Mouse (Mus musculus): Measurements from ENCODE around the gene Ybx3.

The Ybx3 gene

DNA sequence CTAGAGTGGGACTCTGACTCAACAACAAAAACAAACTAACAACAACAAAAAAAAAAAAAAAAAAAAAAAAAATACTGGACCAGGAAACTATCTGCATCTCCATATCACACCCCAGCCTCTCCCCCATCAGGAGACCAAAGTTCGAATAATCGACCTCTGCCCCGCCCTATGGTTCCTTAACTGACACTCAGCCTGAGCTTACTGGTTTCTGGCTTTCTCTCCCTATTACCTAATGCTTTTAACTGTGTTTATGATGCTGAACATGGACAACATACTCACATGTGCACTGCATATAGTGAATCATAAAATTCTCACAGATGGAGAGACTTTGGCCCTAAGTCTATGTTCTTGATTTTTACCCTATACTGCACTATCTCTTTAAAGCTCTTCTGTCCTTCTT, 49.0 kb downstream of the Ybx3 start:
- DNase-seq (ENCODE audit: low spot score in 2 of 2): no peak

DNA sequence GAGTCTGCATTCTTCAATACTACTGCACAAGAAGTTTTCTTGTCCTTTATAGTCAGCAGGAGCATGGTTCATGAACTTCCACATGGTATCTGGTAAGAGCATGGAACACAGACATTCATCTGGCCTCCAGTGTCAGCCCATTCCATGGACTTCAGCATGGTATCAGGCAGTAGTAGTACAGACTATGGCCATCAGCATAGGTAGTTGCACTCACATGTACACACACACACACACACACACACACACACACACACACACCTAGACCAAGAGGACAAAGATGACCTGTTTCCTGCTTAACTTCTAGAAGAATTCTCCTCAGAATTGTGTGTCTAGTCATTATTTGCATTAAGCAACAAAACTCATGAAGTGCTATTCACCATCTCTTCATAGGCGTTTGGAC, 49.5 kb downstream of the Ybx3 start:
- no peak for DNase-seq (ENCODE audit: low spot score in 2 of 2)

DNA sequence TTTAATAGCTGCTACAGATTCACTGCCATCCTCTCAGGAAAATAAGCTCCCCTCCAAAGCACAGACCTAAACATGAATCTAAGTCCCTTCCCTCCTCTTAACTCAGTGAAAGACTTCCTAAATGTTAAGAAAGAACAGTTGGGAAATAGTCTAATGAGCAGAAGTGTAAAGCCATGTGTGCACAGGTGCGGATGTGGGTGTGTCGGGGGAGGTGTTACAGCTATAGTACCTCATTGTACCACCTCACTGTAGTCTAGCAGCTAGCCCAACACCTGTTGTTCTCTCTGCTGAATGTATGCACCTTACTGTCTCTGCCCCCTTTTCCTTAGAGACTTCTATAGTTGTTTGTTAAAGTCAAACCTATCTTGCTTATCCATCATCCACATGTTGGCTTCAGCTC, 61.2 kb downstream of the Ybx3 start:
- no peak for DNase-seq (ENCODE audit: low spot score in 2 of 2)

DNA sequence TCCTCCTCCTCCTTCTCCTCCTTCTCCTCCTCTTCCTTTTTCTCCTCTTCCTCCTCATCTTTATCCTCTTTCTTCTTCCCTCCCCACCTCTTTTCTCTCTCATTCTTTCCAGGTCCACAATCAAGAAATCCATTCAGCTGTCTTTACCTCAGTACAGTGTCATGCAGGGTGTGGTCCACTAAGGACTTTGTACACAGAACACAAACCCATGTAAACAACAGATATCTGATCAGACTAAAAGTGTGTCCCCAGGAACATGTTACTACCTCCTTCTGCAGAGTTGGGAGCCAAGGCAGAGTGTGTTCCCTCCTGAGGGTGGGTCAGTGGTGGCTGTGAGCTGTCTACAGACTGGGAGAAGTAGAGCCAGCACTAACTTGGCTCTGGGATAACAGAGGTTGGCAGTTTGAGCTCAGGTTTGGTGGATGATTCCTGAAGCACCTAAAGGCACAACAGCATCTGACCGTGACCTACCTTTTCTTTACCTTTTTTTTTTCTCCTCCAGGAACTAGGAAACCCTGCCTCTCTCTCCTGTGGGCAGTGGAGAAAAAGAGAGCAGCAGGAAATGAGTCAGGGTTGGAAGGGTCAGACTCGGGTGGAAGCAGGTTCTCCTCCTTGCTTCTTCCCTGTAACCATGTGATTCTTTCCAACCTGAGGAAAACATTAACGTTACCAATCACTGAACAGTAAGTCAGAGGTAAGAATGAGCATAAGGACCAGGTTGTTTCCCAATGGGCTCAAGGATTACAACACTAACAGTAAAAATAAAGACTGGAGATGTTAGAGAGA, 66.2 kb downstream of the Ybx3 start:
- DNase-seq (ENCODE audit: low spot score in 2 of 2): no peak

DNA sequence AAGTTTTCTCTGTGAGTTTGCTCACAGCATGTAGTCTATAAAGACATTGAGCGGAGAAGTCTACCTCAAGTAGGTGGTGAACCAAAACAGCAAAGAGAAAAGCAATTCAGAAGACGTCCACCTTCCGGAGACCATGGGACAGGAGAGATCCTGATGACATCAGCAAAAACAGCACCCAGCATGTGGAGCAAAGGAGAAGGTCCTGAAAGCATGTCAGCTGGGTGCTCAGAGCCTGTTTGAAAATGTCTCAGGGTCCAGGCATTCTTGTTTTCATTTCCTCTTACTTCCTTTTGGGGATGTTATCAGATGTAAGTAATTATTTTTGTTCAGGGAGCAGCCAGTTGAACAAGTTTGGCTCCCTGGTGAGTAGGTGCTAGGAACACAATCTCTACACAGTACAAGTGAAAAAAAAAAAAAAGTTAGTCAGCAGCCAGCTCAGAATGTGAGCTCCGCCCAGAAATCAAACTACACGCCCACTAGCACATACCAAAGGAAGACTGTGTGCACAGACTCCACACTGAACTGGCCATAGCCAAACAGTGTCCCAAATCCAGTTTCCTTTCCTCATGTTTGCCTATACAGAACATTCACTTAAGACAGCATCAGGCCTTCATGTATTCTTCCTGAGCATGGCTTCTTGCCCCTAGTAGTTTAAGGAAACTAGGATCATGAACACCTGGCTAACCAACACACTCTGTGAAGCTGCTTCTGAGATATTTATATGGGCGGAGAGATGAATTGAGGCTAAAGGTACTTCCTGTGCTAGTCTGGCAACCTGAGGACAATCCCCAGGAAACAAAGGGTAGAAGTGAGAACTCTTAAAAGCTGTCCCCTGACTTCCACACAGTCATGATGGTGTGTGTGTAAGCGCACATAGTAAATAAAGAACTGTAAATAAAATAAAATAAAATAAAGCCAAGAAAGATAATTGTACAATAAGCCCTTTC, 71.8 kb downstream of the Ybx3 start:
- no peak for DNase-seq (ENCODE audit: low spot score in 2 of 2)

Data from frontal cortex, postnatal 36 days (tissue).